Mouse (Mus musculus) neural tube, embryonic 15.5 days (tissue): ENCODE measurements around the gene Dchs2. TPM values are rescaled to one million over a fixed set of nuclear protein-coding genes. Genes with fewer than 3 reads are reported as not detected.

ENCODE experiments used
- ATAC-seq: fragments of 200-750 bp; cut with Nextera tagmentation; 2 replicates; pipeline ENCODE4 v1.8.0; 2017; ENCODE audit warnings: mild to moderate bottlenecking, moderate TSS enrichment, moderate library complexity; ENCODE audit not compliant: low FRiP score
- H3K27ac ChIP-seq: fragments of 300-500 bp; sonication (generic); replicated peaks from 2 replicates; pipeline ENCODE4 v1.5.1; 2015; ENCODE audit warnings: mild to moderate bottlenecking, inconsistent platforms
- H3K27me3 ChIP-seq: fragments of 300-500 bp; sonication (generic); replicated peaks from 2 replicates; pipeline ENCODE4 v1.6.1; 2015; ENCODE audit warnings: inconsistent platforms
- H3K36me3 ChIP-seq: fragments of 300-500 bp; sonication (generic); 2 replicates; pipeline ENCODE4 v1.6.1; 2015; ENCODE audit warnings: inconsistent platforms
- H3K4me1 ChIP-seq: fragments of 300-500 bp; sonication (generic); 2 replicates; pipeline ENCODE4 v1.6.1; 2015; ENCODE audit warnings: inconsistent platforms
- H3K4me2 ChIP-seq: fragments of 300-500 bp; sonication (generic); 2 replicates; pipeline ENCODE4 v1.6.1; 2015; ENCODE audit warnings: inconsistent platforms, mild to moderate bottlenecking, moderate library complexity
- H3K4me3 ChIP-seq: fragments of 300-500 bp; sonication (generic); replicated peaks from 2 replicates; pipeline ENCODE4 v1.5.1; 2015; ENCODE audit warnings: mild to moderate bottlenecking, inconsistent platforms
- H3K9ac ChIP-seq: fragments of 300-500 bp; sonication (generic); replicated peaks from 2 replicates; pipeline ENCODE4 v1.6.1; 2015; ENCODE audit warnings: mild to moderate bottlenecking, inconsistent platforms
- H3K9me3 ChIP-seq: fragments of 300-500 bp; sonication (generic); replicated peaks from 2 replicates; pipeline ENCODE4 v1.6.1; 2016; ENCODE audit warnings: inconsistent platforms
- WGBS: fragments of 180-500 bp; shearing (Covaris S2); methylation state at CpG from one replicate; pipeline ENCODE4 v1.1.7; 2015; ENCODE audit warnings: mixed read lengths; 5-methylcytosine and 5-hydroxymethylcytosine counted together
- polyA plus RNA-seq: library from polyadenylated mRNA; unstranded; fragments of >200 nt; fragmentation: Nextera tagmentation; extraction: Ambion mirVana; gene quantifications from 2 replicates; pipeline ENCODE4 v1.2.1, GENCODE M21; 2015

Dchs2 gene
- polyA plus RNA-seq, 1 experiment from 2014 or later: 1.2 TPM

- H3K4me3 ChIP-seq: no peak overlapping the region
- H3K4me2 ChIP-seq: no peak overlapping the region
- peaks cover 12% of the 10 kb centered on the region for H3K4me1 ChIP-seq
- no peak for ATAC-seq
- no peaks in the 10 kb centered on the region for H3K9me3 ChIP-seq
- H3K9ac ChIP-seq: no peak overlapping the region
- no peaks in the 10 kb centered on the region for H3K27me3 ChIP-seq
- no peak overlapping the region for H3K27ac ChIP-seq
- H3K36me3 ChIP-seq: no peaks in the 10 kb centered on the region
- WGBS: 59% methylated on average over 4 of the region's 4 CpGs
Observed at GRCm38 (mm10) chr3:83156165-83156564, 28.4 kb downstream of the Dchs2 start.

GRCm38 (mm10) chr3:83161542-83162231 lies 33.9 kb downstream of the Dchs2 start:
- no peaks in the 10 kb centered on the region for H3K27me3 ChIP-seq
- H3K4me2 ChIP-seq: no peak overlapping the region
- H3K9ac ChIP-seq: no peak overlapping the region
- ATAC-seq: no peak
- H3K27ac ChIP-seq: no peak overlapping the region
- H3K9me3 ChIP-seq: no peaks in the 10 kb centered on the region
- H3K4me1 ChIP-seq: no peaks in the 10 kb centered on the region; the same call in 1 of the 2 replicates
- WGBS: 60% methylated on average over 6 of the region's 6 CpGs
- H3K36me3 ChIP-seq: no peaks in the 10 kb centered on the region
- H3K4me3 ChIP-seq: no peak overlapping the region

- WGBS: 66% methylated on average over 3 of the region's 3 CpGs
- no peak overlapping the region for H3K4me3 ChIP-seq
- H3K9me3 ChIP-seq: no peaks in the 10 kb centered on the region
- H3K27me3 ChIP-seq: no peaks in the 10 kb centered on the region
- H3K4me1 ChIP-seq: no peaks in the 10 kb centered on the region; the same call in 1 of the 2 replicates
- no peak overlapping the region for H3K9ac ChIP-seq
- no peak for ATAC-seq
- H3K27ac ChIP-seq: no peak overlapping the region
- no peak overlapping the region for H3K4me2 ChIP-seq
- H3K36me3 ChIP-seq: no peaks in the 10 kb centered on the region
Observed at GRCm38 (mm10) chr3:83163676-83164075, 35.9 kb downstream of the Dchs2 start.

GRCm38 (mm10) chr3:83185527-83185926 lies 57.8 kb downstream of the Dchs2 start:
- Histone ChIP-seq H3K9ac (no peak overlapping the region), H3K27me3 (no peaks in the 10 kb centered on the region), H3K36me3 (no peaks in the 10 kb centered on the region), H3K4me3 (no peak overlapping the region), H3K27ac (no peak overlapping the region), H3K4me2 (no peak overlapping the region), H3K4me1 (no peaks in the 10 kb centered on the region), H3K9me3 (no peaks in the 10 kb centered on the region)
- no peak for ATAC-seq
- 94% methylated on average over 5 of the region's 5 CpGs for WGBS

DNA sequence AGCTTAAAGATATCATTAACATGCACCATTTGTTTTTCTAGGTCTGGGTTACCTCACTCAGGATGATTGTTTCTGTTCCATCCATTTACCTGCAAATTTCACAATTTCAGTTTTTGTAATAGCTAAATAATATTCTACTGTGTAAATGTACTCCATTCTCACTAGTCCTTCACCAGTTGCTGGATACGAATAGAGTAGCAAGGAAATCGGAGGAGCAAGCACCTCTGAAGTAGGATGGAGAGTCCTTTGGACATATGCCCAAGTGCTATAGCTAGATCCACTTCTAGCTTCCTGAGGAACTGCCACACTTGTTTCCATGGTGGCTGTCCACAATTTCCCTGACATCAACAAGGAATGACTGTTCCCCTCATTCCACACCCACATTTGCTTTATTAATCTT lies 63.5 kb downstream of the Dchs2 start:
- H3K27ac ChIP-seq: no peak overlapping the region
- no peak overlapping the region for H3K9ac ChIP-seq
- no peak overlapping the region for H3K4me3 ChIP-seq
- no peak for ATAC-seq
- H3K4me1 ChIP-seq: no peaks in the 10 kb centered on the region
- H3K36me3 ChIP-seq: no peaks in the 10 kb centered on the region
- no peak overlapping the region for H3K4me2 ChIP-seq
- no peaks in the 10 kb centered on the region for H3K9me3 ChIP-seq
- 89% methylated on average over 2 of the region's 2 CpGs for WGBS
- no peaks in the 10 kb centered on the region for H3K27me3 ChIP-seq

DNA sequence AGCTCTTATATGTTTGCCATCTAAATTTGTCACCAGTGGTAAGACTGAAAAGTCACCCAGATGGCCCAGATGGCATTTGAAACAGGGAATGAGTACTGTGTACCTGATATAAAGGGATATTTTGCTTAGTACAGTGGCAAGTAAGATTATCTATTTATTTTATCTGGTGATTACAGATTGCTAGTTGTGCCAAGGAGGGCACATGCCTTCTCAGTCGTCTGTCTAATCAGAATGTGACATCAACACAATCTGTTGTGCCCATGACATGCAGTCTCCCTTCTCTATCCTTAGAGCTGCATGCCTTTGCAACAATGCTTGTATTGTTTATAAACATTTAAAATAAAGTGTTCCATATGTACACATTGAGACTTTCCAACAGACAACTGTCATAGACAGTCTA lies 64.7 kb downstream of the Dchs2 start:
- Histone ChIP-seq H3K9ac (no peak overlapping the region), H3K27ac (no peak overlapping the region), H3K9me3 (no peaks in the 10 kb centered on the region), H3K27me3 (no peaks in the 10 kb centered on the region), H3K4me2 (no peak overlapping the region), H3K36me3 (no peaks in the 10 kb centered on the region), H3K4me3 (no peak overlapping the region), H3K4me1 (no peaks in the 10 kb centered on the region)
- ATAC-seq: no peak
- WGBS: 63% methylated on average over 1 of the region's 1 CpGs

GRCm38 (mm10) chr3:83194911-83195310 lies 67.2 kb downstream of the Dchs2 start:
- H3K9me3 ChIP-seq: no peaks in the 10 kb centered on the region
- H3K4me3 ChIP-seq: no peak overlapping the region
- no peak for ATAC-seq
- H3K9ac ChIP-seq: no peak overlapping the region
- H3K36me3 ChIP-seq: no peaks in the 10 kb centered on the region
- no peaks in the 10 kb centered on the region for H3K4me1 ChIP-seq
- WGBS: 80% methylated on average over 5 of the region's 5 CpGs
- H3K4me2 ChIP-seq: no peak overlapping the region
- no peak overlapping the region for H3K27ac ChIP-seq
- H3K27me3 ChIP-seq: no peaks in the 10 kb centered on the region

- Histone ChIP-seq H3K27me3 (no peaks in the 10 kb centered on the region), H3K4me1 (no peaks in the 10 kb centered on the region), H3K36me3 (no peaks in the 10 kb centered on the region), H3K9ac (no peak overlapping the region), H3K4me2 (no peak overlapping the region), H3K4me3 (no peak overlapping the region), H3K9me3 (no peaks in the 10 kb centered on the region), H3K27ac (no peak overlapping the region)
- 82% methylated on average over 4 of the region's 4 CpGs for WGBS
- ATAC-seq: no peak
Observed at GRCm38 (mm10) chr3:83201286-83201980, 73.7 kb downstream of the Dchs2 start.

DNA sequence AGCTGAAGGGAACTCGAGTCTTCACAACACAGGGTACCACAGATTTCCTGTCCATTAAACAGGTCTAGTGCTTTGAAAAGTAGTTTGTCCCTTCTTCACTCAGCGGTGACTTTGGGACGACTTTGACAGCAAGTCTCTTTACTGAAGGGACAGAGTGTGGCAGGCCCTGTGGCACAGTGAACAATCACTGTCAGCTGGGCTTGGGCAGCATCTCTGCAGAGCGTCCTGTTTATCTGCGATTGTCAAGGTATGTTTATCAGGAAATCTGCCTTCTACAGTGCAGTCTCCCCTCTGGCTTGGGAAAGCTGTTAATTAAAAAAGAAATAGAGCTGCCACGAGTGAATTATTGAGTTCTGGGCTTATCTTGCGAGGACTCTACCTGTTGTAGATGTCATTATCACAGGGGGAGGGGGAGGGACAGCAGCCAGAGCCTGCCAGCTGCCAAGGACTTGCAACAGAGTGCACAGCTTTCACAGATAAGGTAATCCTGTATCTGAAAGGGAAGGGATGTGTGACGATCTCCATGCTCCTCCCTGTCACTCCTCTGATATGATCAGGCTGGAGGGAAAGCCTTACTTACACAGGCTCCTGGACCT lies 77.4 kb downstream of the Dchs2 start:
- Histone ChIP-seq H3K4me3 (no peak overlapping the region), H3K27me3 (no peaks in the 10 kb centered on the region), H3K4me2 (no peak overlapping the region), H3K36me3 (no peaks in the 10 kb centered on the region), H3K4me1 (0 out of 2 replicates have a peak, but pooled peaks cover 1% of the 10 kb centered on the region), H3K9me3 (no peaks in the 10 kb centered on the region), H3K27ac (no peak overlapping the region), H3K9ac (no peak overlapping the region)
- no peak for ATAC-seq
- WGBS: 58% methylated on average over 8 of the region's 8 CpGs

- H3K27me3 ChIP-seq: no peaks in the 10 kb centered on the region
Observed at GRCm38 (mm10) chr3:83209646-83210045, 81.9 kb downstream of the Dchs2 start.

DNA sequence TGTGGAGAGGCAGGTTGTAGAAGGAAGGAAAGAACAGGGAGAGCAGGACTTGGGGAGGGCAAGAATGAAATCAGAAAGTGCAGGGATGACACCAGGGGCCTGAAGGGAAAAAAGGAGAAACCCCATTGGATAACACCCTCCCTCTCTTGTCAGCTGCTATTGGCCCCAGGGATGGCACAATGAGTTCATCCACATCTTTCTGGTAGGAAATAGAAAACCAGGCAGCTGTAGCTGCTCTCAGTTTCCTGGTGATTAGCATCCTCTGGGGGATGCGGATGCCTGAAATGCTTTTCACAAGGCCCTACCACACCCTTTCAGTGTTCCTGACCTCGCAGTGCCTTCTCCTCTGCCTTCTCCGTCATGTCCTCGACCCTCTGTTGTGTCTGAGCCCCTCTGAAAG lies 82.5 kb downstream of the Dchs2 start:
- Histone ChIP-seq H3K4me2 (no peak overlapping the region), H3K4me1 (peaks cover 18% of the 10 kb centered on the region; the same call in 1 of the 2 replicates), H3K9ac (no peak overlapping the region), H3K27me3 (no peaks in the 10 kb centered on the region), H3K27ac (no peak overlapping the region), H3K36me3 (no peaks in the 10 kb centered on the region), H3K4me3 (no peak overlapping the region), H3K9me3 (no peaks in the 10 kb centered on the region)
- ATAC-seq: no peak
- 69% methylated on average over 4 of the region's 4 CpGs for WGBS

More at GRCm38 (mm10) chr3:83209646-83210045, 81.9 kb downstream of the Dchs2 start:
- H3K9me3 ChIP-seq: no peaks in the 10 kb centered on the region
- no peak overlapping the region for H3K4me3 ChIP-seq
- no peak overlapping the region for H3K4me2 ChIP-seq
- ATAC-seq: no peak
- no peak overlapping the region for H3K27ac ChIP-seq
- no peaks in the 10 kb centered on the region for H3K36me3 ChIP-seq
- 62% methylated on average over 9 of the region's 9 CpGs for WGBS
- H3K4me1 ChIP-seq: peaks cover 18% of the 10 kb centered on the region; the same call in 1 of the 2 replicates
- no peak overlapping the region for H3K9ac ChIP-seq

- Histone ChIP-seq H3K4me1 (peaks cover 18% of the 10 kb centered on the region; the same call in 1 of the 2 replicates), H3K27ac (no peak overlapping the region; the same call in 1 of the 2 replicates), H3K27me3 (no peaks in the 10 kb centered on the region), H3K36me3 (no peaks in the 10 kb centered on the region), H3K9me3 (no peaks in the 10 kb centered on the region), H3K9ac (no peak overlapping the region), H3K4me3 (no peak overlapping the region), H3K4me2 (no peak overlapping the region)
- no peak for ATAC-seq
- WGBS: 67% methylated on average over 5 of the region's 5 CpGs
Observed at GRCm38 (mm10) chr3:83211939-83212338, 84.2 kb downstream of the Dchs2 start.
